Mouse (Mus musculus) layer of hippocampus, adult 11-12 months (tissue): ENCODE measurements around the gene Acox1.

ENCODE experiments used
- DNase-seq: peaks from one replicate; pipeline ENCODE4 v3.0.0; 2022; ENCODE audit warnings: low spot score

The Acox1 gene

GRCm38 (mm10) chr11:116129993-116130487 is 68.8 kb downstream of the Acox1 start:
- no peak for DNase-seq

- DNase-seq, result no peak
Observed at GRCm38 (mm10) chr11:116129091-116129790, 69.6 kb downstream of the Acox1 start.

DNA sequence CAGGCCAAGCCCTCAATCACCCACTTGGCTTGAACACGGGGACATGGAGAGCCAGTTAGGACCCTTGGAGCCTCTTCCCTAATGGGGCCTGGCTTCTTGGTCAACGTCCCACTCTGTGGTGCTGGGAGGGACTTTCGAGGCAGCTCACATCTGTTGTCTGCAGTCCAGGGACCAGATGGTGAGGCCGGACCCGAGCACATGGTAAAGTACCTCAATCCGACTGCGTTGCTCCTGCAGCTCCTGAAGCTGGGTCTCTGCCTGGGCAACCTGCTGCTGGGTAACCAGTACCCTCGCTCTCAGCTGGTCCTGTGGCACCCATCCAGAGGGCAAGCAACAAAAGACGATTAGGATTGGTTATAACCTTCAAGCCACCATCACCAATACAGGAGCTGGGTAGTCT is 70.9 kb downstream of the Acox1 start:
- no peak for DNase-seq

GRCm38 (mm10) chr11:116127156-116127980 is 71.5 kb downstream of the Acox1 start, which contains the start of gene Trim47:
TSS of gene Trim47 (minus strand) at chr11:116127210.
- DNase-seq, result no peak

DNA sequence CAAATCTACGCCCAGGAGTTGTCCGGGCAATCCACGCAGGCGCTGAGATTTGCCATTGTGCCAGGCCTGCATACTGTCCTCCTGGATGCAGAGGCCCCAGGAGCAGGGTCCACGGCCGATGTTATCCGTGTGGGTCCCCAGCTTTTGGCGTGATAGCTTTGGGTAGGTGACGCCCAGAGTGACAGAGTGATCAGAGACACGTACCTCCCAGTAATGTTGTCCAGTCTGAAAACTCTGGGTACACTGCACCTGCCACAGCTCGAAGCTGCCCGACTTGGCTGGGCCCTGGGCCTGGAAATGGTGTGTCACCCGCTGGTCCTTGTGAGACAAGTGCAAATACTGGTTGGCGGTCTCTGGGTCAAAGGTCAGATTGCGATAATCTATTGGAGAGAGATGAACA is 72.6 kb downstream of the Acox1 start:
- no peak for DNase-seq
